Mouse (Mus musculus) regulatory T cell (primary cell): ENCODE data around the gene St6galnac6.

ENCODE experiments used
- in situ Hi-C: fragments of 300-600 bp; cut with MboI, MseI; formaldehyde crosslinking; loops from one replicate; pipeline ENCODE4 v1.15.1; 2025; ENCODE audit warnings: high pct_unique_total_duplicates

The St6galnac6 gene

GRCm38 (mm10) chr2:32667775-32668174 lies 68.3 kb downstream of the St6galnac6 start:
- in situ Hi-C loops = no loop called here

GRCm38 (mm10) chr2:32668176-32668575 lies 68.7 kb downstream of the St6galnac6 start:
- in situ Hi-C loops = no loop called here

GRCm38 (mm10) chr2:32669876-32670275 lies 70.4 kb downstream of the St6galnac6 start:
- in situ Hi-C loops = loop anchor here (5.0 kb wide), 1 partner anchor 38 kb away; no protein-coding TSS in a partner anchor
